Mouse (Mus musculus): Measurements from ENCODE around the gene Ass1. TPM values are rescaled to one million over a fixed set of nuclear protein-coding genes. Genes with fewer than 3 reads are reported as not detected.

The Ass1 gene
- total and polyA plus RNA-seq, 2 experiments = 3,064 to 3,470 TPM

DNA sequence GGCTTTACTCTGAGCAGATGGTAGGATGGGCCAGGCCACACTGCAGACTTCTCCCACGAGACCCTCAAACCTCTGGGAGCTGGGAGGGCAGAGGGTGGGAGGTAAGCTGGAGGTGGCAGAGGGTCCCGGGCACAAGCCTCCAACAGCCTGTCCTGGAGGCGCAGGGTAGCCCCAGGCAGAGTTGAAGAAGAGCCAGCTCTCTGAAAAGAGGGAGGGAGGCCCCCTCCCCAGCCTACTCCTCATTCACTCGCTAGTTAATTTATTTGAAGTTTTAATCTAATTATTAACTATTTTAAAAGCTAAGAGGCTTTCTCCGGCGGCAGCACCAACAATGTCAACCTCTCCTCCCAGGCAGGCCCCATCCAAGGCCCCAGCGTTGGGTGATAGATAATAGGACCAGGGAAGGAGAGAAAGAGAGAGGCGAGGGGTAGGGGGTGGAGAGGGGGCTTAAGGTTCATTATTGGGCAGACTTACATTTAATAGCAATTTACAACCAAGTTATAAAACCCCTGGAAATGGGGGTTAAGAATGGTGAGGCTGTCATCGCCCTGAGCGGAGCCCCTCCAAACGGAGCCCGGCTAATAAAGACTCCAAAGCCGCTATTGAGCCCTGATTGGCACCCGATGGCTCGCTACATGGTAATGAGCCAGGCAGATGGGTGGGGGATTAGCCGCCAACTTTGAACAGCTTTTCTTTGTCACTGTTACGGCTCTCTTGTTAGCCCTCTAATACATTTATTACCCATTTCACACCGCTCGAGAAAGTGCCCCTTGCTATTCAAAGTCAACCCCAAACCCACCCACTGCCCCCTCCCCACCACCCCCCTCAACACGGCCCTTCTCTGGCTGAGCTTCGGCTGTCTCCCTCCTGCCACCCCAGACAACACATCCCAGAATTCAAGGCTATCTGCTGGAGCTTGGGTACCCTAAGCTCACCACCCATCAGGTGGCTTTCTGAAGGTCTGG lies 29.6 kb downstream of the Ass1 start:
- Histone ChIP-seq H3K9ac (ENCODE audit: low read depth, low read length) (no peak overlapping the region), H3K4me1 (ENCODE audit: control insufficient read depth, insufficient read depth, low read length) (0 out of 2 replicates have a peak, but pooled peaks cover 1% of the 10 kb centered on the region), H3K27ac (replicated peaks; ENCODE audit: insufficient read depth, low read depth, low read length) (no peak overlapping the region), H3K27me3 (ENCODE audit: control insufficient read depth, insufficient read depth, low read length) (no peaks in the 10 kb centered on the region), H3K36me3 (ENCODE audit: control insufficient read depth, insufficient read depth, low read length) (peaks cover 80% of the 10 kb centered on the region), H3K79me2 (ENCODE audit: control insufficient read depth, insufficient read depth, low read length) (no peaks in the 10 kb centered on the region), H3K4me3 (ENCODE audit: insufficient read depth, low read depth, low read length) (no peak overlapping the region)
- TF ChIP-seq CTCF (IDR thresholded peaks at IDR 0.05; ENCODE audit: low read depth, low read length) (no peak), POLR2A (IDR thresholded peaks at IDR 0.05; ENCODE audit: extremely low read depth, insufficient read depth, low read length) (no peak)
- no peak for DNase-seq (ENCODE audit: extremely low read depth, low read depth, low spot score)
- 68% methylated on average over 21 of the region's 21 CpGs for WGBS

DNA sequence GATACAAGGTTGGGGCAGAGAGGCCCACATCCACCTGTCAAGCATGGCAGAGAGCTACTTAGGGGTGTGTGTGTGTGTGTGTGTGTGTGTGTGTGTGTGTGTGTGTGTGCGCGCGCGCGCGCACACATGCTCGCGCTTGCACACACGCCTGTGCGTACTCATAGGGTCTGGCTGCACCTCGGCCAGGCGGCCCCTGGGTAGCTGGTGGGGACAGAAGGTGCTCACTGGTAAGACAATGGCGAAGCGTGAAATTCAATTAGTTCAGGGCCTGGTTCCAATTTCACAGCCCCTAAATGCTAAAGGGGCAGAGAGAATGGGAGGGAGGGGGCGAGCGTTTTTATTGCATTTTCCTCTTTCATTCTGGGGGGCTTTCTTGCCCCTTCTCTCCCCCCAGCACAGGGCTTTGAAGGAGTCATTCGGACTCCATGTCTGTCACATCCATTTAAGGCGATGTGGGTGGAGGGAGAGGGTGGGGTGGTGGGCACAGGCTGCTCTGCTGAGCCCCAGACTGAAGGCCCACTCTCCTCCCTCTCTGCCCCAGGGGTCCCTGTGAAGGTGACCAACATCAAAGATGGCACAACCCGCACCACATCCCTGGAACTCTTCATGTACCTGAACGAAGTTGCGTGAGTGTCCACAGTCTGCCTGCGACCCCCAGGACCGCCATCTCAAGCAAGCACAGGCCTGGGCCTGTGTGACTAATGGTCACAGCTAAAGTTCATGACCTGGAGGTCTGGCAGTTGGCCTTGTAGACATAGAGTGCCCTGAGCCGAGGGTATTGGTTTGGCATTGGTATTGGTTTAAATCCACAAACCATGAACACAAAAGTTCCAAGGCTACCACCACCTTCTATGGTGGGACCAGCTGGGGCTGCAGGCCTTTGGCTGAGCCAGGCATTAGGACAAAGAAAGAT lies 30.5 kb downstream of the Ass1 start:
- Histone ChIP-seq H3K27me3 (ENCODE audit: control insufficient read depth, insufficient read depth, low read length) (no peaks in the 10 kb centered on the region), H3K4me3 (ENCODE audit: insufficient read depth, low read depth, low read length) (no peak overlapping the region), H3K36me3 (ENCODE audit: control insufficient read depth, insufficient read depth, low read length) (peaks cover 83% of the 10 kb centered on the region), H3K27ac (replicated peaks; ENCODE audit: insufficient read depth, low read depth, low read length) (peak overlapping the region; percentile 13; the same call in 1 of the 2 replicates), H3K4me1 (ENCODE audit: control insufficient read depth, insufficient read depth, low read length) (no peaks in the 10 kb centered on the region), H3K79me2 (ENCODE audit: control insufficient read depth, insufficient read depth, low read length) (no peaks in the 10 kb centered on the region), H3K9ac (ENCODE audit: low read depth, low read length) (no peak overlapping the region)
- TF ChIP-seq CTCF (IDR thresholded peaks at IDR 0.05; ENCODE audit: low read depth, low read length) = no peak
- WGBS = 85% methylated on average over 24 of the region's 24 CpGs
- no peak for DNase-seq (ENCODE audit: extremely low read depth, low read depth, low spot score)

DNA sequence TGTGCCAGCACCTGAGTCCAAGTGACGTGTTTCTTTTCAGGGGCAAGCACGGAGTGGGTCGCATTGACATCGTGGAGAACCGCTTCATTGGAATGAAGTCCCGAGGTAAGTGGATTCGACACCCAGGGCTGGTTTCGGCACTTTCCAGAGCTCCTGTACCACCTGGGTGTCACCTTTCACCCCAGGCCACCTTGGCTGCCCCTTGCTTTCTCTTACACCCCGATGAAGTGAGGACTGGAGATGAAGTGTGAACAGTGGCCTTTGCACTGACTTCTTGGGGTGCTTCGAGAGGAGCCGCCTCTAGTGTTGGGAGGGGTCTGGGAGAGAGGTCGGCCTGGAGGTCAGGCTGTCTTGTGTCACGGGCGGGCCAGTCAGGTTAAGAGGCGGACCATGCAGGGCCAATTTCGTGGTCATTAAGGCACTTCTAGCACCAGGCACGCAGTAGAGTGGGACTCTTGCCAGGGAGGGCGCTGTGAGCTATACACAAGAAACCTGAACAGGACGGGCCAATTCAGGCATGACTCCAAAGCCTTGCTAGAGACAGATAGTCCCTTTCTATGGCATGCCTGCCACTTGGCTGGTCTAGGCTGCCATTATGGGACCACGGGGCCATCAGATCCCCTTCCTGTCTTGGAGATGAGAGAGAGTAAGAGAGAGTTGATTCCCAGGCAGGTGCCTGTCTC lies 31.6 kb downstream of the Ass1 start:
- 49% methylated on average over 20 of the region's 20 CpGs for WGBS
- H3K36me3 ChIP-seq (ENCODE audit: control insufficient read depth, insufficient read depth, low read length) = peaks cover 80% of the 10 kb centered on the region
- no peak; the same call in 1 of the 2 replicates for TF ChIP-seq CTCF (IDR thresholded peaks at IDR 0.05; ENCODE audit: low read depth, low read length)
- no peak for TF ChIP-seq POLR2A (IDR thresholded peaks at IDR 0.05; ENCODE audit: extremely low read depth, insufficient read depth, low read length)
- DNase-seq (ENCODE audit: extremely low read depth, low read depth, low spot score) = no peak
- H3K9ac ChIP-seq (ENCODE audit: low read depth, low read length) = no peak overlapping the region
- no peaks in the 10 kb centered on the region for H3K4me1 ChIP-seq (ENCODE audit: control insufficient read depth, insufficient read depth, low read length)
- no peak overlapping the region for H3K4me3 ChIP-seq (ENCODE audit: insufficient read depth, low read depth, low read length)
- H3K79me2 ChIP-seq (ENCODE audit: control insufficient read depth, insufficient read depth, low read length) = no peaks in the 10 kb centered on the region
- H3K27me3 ChIP-seq (ENCODE audit: control insufficient read depth, insufficient read depth, low read length) = no peaks in the 10 kb centered on the region
- peak overlapping the region; percentile 13; the same call in 1 of the 2 replicates for H3K27ac ChIP-seq (replicated peaks; ENCODE audit: insufficient read depth, low read depth, low read length)

DNA sequence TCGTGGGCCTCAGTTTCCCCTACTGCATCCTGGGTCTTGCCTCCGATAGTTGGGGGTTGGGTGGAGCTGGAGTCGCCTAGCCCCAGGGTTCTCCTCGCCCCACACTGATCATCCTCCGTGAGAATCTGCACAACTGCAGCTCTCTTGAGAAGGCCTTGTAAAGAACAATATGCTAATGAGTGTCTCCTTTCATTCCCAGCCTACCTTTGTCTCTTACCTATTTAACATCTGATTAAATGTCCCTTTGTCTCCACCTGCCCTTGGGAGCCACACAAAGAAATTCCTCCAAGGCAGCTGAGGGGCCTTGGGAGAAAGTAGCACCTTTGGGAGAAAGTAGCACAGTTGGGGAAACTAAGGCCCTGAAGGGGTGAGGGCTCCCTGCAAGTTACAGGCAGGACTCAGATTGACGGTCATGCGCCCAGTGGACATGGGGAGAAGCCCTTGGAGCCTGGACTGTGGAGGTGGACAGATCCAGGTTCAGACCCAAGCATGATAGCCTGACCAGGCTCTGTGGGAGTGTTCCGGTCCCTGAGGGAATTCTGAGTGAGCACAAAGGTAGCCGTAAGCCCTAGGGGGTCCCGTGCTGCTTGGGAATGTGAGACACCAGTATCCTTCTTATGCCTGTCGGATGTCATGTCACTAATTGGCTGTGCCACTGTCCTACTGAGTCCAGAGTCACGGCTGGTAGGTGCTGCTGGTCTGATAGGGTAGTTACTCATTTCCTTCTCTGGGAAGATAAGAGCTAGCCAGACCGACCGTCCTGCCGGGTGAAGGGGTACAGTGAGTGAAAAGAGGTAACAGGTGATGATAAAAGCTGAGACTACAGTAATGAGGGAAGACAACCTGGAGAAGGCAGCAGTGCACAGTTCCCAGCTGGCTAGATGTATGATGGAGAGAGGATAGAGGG lies 32.9 kb downstream of the Ass1 start:
- peaks cover 76% of the 10 kb centered on the region for H3K36me3 ChIP-seq (ENCODE audit: control insufficient read depth, insufficient read depth, low read length)
- H3K27ac ChIP-seq (replicated peaks; ENCODE audit: insufficient read depth, low read depth, low read length) = no peak overlapping the region
- no peaks in the 10 kb centered on the region for H3K27me3 ChIP-seq (ENCODE audit: control insufficient read depth, insufficient read depth, low read length)
- WGBS = 70% methylated on average over 15 of the region's 15 CpGs
- no peak for TF ChIP-seq CTCF (IDR thresholded peaks at IDR 0.05; ENCODE audit: low read depth, low read length)
- TF ChIP-seq POLR2A (IDR thresholded peaks at IDR 0.05; ENCODE audit: extremely low read depth, insufficient read depth, low read length) = no peak
- no peak for DNase-seq (ENCODE audit: extremely low read depth, low read depth, low spot score)
- no peak overlapping the region; the same call in 1 of the 2 replicates for H3K9ac ChIP-seq (ENCODE audit: low read depth, low read length)
- no peaks in the 10 kb centered on the region for H3K4me1 ChIP-seq (ENCODE audit: control insufficient read depth, insufficient read depth, low read length)
- H3K79me2 ChIP-seq (ENCODE audit: control insufficient read depth, insufficient read depth, low read length) = no peaks in the 10 kb centered on the region
- no peak overlapping the region for H3K4me3 ChIP-seq (ENCODE audit: insufficient read depth, low read depth, low read length)

DNA sequence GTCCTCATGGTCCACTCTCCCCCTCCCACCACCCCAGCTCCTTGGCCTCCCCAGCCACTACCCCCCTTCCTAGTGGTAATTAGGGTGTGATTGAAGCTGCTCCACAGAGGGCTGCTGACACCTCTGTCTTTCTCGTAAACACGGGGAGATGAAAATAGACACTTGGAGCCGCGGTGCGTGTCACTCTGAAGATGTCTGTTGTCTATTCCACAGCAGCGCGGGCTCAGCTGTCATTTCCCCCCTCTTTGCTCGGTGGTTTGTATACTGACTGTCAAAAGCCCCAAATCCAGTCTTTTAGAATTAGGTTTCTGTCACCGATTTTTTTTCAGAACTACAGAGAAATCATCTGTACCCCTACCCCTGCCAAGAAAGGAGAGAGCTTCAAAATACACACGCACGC lies 35.5 kb downstream of the Ass1 start:
- no peak overlapping the region for H3K9ac ChIP-seq (ENCODE audit: low read depth, low read length)
- peak; percentile 33 for DNase-seq (ENCODE audit: extremely low read depth, low read depth, low spot score)
- TF ChIP-seq POLR2A (IDR thresholded peaks at IDR 0.05; ENCODE audit: extremely low read depth, insufficient read depth, low read length) (no peak), CTCF (IDR thresholded peaks at IDR 0.05; ENCODE audit: low read depth, low read length) (no peak)
- no peaks in the 10 kb centered on the region for H3K27me3 ChIP-seq (ENCODE audit: control insufficient read depth, insufficient read depth, low read length)
- H3K79me2 ChIP-seq (ENCODE audit: control insufficient read depth, insufficient read depth, low read length) = no peaks in the 10 kb centered on the region
- no peak overlapping the region for H3K27ac ChIP-seq (replicated peaks; ENCODE audit: insufficient read depth, low read depth, low read length)
- H3K4me3 ChIP-seq (ENCODE audit: insufficient read depth, low read depth, low read length) = no peak overlapping the region
- WGBS = 77% methylated on average over 11 of the region's 11 CpGs
- no peaks in the 10 kb centered on the region for H3K4me1 ChIP-seq (ENCODE audit: control insufficient read depth, insufficient read depth, low read length)
- H3K36me3 ChIP-seq (ENCODE audit: control insufficient read depth, insufficient read depth, low read length) = peaks cover 76% of the 10 kb centered on the region

All from liver, adult 2 months (tissue).